Mouse (Mus musculus) G1E (cell line): ENCODE data around the gene Nxpe4. TPM values are rescaled to one million over a fixed set of nuclear protein-coding genes. Genes with fewer than 3 reads are reported as not detected.

Source experiments
- ATAC-seq: 2 replicates; pipeline ENCODE4 v1.8.0; 2016; ENCODE audit warnings: mild to moderate bottlenecking; ENCODE audit not compliant: insufficient number of reproducible peaks, poor library complexity, low FRiP score, severe bottlenecking; ENCODE audit errors: extremely low read depth
- DNase-seq: peaks from one replicate; pipeline ENCODE4 v3.0.0; 2012; ENCODE audit warnings: low spot score
- H3K27me3 ChIP-seq: 2 replicates; pipeline ENCODE4 v1.6.1; 2012; ENCODE audit warnings: mild to moderate bottlenecking, low read length, inconsistent platforms; ENCODE audit not compliant: insufficient read depth
- H3K36me3 ChIP-seq: replicated peaks from 2 replicates; pipeline ENCODE3; 2012; ENCODE audit warnings: mild to moderate bottlenecking, inconsistent platforms
- H3K4me1 ChIP-seq: 2 replicates; pipeline ENCODE4 v1.6.1; 2012; ENCODE audit warnings: low read depth, low read length, inconsistent platforms, mixed read lengths; ENCODE audit not compliant: insufficient read depth
- H3K4me3 ChIP-seq: 2 replicates; pipeline ENCODE4 v1.5.1; 2012; ENCODE audit warnings: low read depth, mild to moderate bottlenecking, inconsistent platforms, low read length, moderate library complexity, mixed read lengths
- H3K9me3 ChIP-seq: replicated peaks from 2 replicates; pipeline ENCODE4 v1.6.1; 2012; ENCODE audit warnings: inconsistent platforms
- CTCF ChIP-seq: IDR thresholded peaks from 2 replicates; pipeline ENCODE4 v1.5.1; 2012; ENCODE audit warnings: low read depth, low read length, inconsistent platforms, mixed read lengths
- GATA1 ChIP-seq: IDR thresholded peaks from 2 replicates; pipeline ENCODE4 v1.6.1; 2012; ENCODE audit warnings: borderline replicate concordance, low read length, inconsistent platforms, mixed read lengths
- GATA2 ChIP-seq: IDR thresholded peaks from 2 replicates; pipeline ENCODE4 v1.6.1; 2012; ENCODE audit warnings: low read depth, low read length, inconsistent platforms, borderline replicate concordance
- POLR2AphosphoS5 ChIP-seq: IDR thresholded peaks from 2 replicates; pipeline ENCODE4 v1.6.1; 2012; ENCODE audit warnings: low read depth, low read length, inconsistent platforms; ENCODE audit not compliant: insufficient replicate concordance
- TAL1 ChIP-seq: conservative IDR thresholded peaks from 2 replicates; pipeline ENCODE4 v1.6.1; 2012; ENCODE audit warnings: low read depth, low read length, inconsistent platforms, mixed read lengths
- polyA plus RNA-seq: library from polyadenylated mRNA; stranded (reverse); fragments of >175 nt; gene quantifications from 2 replicates; pipeline ENCODE4 v1.2.3, GENCODE M21; 2012
- total RNA-seq, 2 experiments: library from RNA; stranded (forward) in 1 of 2; stranded (reverse) in 1 of 2; fragments of 200-1000 nt in 1 of 2; fragments of >200 nt in 1 of 2; fragmentation: Nextera tagmentation in 1 of 2; gene quantifications; 2 replicates each; pipeline ENCODE4 v1.2.3; 2014 to 2017

Gene Nxpe4
- total and polyA plus RNA-seq, 3 experiments, result 5.8 to 177 (median 117) TPM

DNA sequence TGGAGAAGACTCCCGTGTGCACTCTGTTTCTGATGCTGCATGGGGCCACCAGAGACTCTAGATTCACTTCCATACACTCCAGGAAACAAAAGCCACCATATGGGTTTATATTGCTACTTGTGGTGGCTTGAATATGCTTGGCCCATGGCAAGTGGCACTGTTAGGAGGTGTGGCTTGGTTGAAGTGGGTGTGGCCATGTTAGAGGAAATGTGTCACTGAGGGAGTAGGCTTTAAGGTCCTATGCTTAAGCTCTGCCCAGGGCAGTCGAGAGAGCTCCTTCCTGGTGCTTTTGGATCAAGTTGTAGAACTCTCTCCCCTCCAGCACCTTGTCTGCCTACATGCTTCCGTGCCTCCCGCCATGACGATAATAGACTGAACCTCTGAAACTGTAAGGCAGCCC is 77.6 kb downstream of the Nxpe4 start:
- Histone ChIP-seq H3K9me3 (no peaks in the 10 kb centered on the region), H3K27me3 (peaks cover 26% of the 10 kb centered on the region; the same call in 1 of the 2 replicates), H3K4me1 (peaks cover 4% of the 10 kb centered on the region; the same call in 1 of the 2 replicates), H3K4me3 (no peak overlapping the region), H3K36me3 (no peaks in the 10 kb centered on the region)
- DNase-seq (no peak), ATAC-seq (no peak)
- TF ChIP-seq TAL1 (no peak), POLR2AphosphoS5 (no peak), GATA1 (no peak), CTCF (no peak), GATA2 (no peak)

DNA sequence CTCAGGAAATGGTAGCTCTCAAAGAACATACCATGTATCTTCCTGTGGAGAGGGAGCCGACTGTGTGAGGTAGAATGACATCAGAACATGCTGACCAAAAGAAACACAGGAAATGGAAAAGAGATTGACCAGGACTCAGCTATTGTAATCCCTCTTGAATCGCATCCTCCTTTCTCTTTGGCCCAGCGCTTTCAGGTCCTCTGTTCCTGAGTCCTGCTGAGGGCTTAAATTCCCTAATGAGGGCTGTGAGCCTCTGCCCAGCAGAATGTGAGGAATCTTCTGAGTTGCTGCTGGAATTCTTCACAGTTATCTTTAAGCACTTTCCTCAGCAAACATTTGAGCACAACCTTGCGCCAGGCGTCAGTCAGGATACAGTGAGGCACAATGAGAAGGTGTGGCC is 78.6 kb downstream of the Nxpe4 start:
- Histone ChIP-seq H3K27me3 (peaks cover 25% of the 10 kb centered on the region; the same call in 1 of the 2 replicates), H3K9me3 (no peaks in the 10 kb centered on the region), H3K4me3 (no peak overlapping the region), H3K36me3 (no peaks in the 10 kb centered on the region), H3K4me1 (peaks cover 4% of the 10 kb centered on the region; the same call in 1 of the 2 replicates)
- DNase-seq, result no peak
- no peak for ATAC-seq
- TF ChIP-seq GATA1 (no peak), GATA2 (no peak), TAL1 (no peak), CTCF (no peak), POLR2AphosphoS5 (no peak)

DNA sequence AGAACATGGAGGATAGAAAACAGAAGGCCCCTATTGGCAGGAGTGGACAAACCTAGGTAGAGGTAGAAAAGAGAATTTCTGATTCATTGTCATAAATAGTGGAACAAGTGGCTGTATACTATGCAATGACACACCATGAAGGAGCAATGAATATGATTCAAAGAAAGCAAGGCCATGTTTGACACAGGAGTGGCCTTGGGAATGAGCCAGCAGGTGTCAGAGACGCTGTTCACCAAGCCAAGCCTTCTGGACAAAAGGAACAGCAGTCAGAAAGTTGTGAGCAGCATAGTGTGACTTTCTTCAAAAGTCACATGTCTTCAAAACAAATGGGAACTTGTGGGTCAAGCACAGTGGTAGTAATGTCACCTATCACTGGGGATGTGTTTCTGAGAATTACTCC is 80.0 kb downstream of the Nxpe4 start:
- H3K27me3 ChIP-seq, result peaks cover 21% of the 10 kb centered on the region; the same call in 1 of the 2 replicates
- H3K36me3 ChIP-seq, result no peaks in the 10 kb centered on the region
- H3K4me1 ChIP-seq, result peaks cover 4% of the 10 kb centered on the region; the same call in 1 of the 2 replicates
- no peaks in the 10 kb centered on the region for H3K9me3 ChIP-seq
- no peak overlapping the region for H3K4me3 ChIP-seq
- no peak for TF ChIP-seq GATA2
- no peak for TF ChIP-seq POLR2AphosphoS5
- TF ChIP-seq CTCF, result no peak
- no peak for TF ChIP-seq TAL1
- TF ChIP-seq GATA1, result no peak
- no peak for ATAC-seq
- no peak for DNase-seq

DNA sequence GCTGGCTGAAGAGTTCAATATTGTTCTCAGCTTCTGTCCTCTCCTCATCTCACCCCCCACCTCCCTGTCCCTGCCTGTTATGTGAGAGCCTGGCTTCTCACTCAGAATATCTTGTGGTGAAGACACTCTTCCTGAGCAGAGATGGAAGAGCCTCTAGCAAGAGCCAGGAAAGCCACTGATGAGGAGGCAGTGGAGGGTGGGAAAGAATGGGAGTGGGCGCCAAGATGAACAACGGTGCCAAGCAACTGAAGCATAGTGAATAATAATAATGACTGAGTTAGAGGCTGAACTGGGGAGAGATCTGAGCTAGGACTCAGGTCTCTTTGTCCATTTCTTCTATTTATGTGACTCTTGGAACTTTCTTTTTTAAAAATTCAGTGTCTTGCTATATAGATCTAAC is 80.9 kb downstream of the Nxpe4 start:
- Histone ChIP-seq H3K4me3 (no peak overlapping the region), H3K4me1 (peaks cover 4% of the 10 kb centered on the region; the same call in 1 of the 2 replicates), H3K36me3 (no peaks in the 10 kb centered on the region), H3K27me3 (peaks cover 20% of the 10 kb centered on the region), H3K9me3 (no peaks in the 10 kb centered on the region)
- no peak for ATAC-seq
- no peak for DNase-seq
- TF ChIP-seq TAL1, result no peak
- TF ChIP-seq GATA2, result no peak
- TF ChIP-seq GATA1, result no peak
- no peak for TF ChIP-seq CTCF
- no peak for TF ChIP-seq POLR2AphosphoS5

DNA sequence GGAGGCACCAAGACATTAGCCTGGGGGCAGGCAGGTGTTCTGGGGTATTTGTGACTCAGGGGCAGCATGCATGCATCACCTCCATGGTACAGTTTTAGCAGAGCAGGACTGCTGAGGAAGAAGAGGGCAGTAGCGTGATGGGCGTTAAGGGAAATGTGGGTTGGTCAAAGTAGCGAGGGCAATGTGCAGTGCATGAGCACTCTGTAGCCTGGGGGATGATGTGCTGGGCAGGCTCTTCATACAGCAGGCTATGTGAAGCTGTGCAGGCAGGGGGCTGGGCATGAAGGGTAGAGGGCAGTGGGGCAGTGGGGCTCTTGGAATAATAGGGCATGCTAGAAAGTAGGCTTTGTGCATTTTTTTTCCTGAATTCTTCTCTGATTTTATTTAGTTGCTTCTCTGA is 82.4 kb downstream of the Nxpe4 start:
- Histone ChIP-seq H3K4me1 (no peaks in the 10 kb centered on the region), H3K36me3 (no peaks in the 10 kb centered on the region), H3K27me3 (peaks cover 21% of the 10 kb centered on the region), H3K9me3 (no peaks in the 10 kb centered on the region), H3K4me3 (no peak overlapping the region)
- DNase-seq (no peak), ATAC-seq (no peak)
- no peak for TF ChIP-seq GATA2
- no peak for TF ChIP-seq CTCF
- no peak for TF ChIP-seq TAL1
- TF ChIP-seq POLR2AphosphoS5, result no peak

DNA sequence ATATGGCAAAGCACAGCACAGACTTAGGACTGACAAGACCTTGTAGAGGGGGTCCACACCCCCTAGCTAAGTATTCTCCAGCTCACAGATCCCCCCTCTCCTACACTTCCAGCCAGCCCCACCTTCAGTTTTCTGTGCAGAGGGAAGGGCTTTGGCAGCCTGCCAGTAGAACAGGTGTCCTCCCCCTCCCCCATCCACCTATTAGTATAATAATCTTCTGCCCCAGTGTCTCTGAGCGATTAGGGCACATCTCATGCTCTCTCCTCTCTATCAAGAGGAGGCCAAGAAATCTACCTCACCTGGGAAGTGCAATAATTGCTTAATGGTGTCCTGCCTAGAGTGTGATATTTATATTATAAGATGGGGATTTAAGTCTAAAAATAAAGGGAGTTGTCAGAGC is 83.7 kb downstream of the Nxpe4 start:
- no peak for ATAC-seq
- Histone ChIP-seq H3K4me1 (no peaks in the 10 kb centered on the region), H3K27me3 (peaks cover 18% of the 10 kb centered on the region), H3K9me3 (no peaks in the 10 kb centered on the region), H3K36me3 (no peaks in the 10 kb centered on the region), H3K4me3 (no peak overlapping the region)
- no peak for DNase-seq
- TF ChIP-seq GATA2, result no peak
- TF ChIP-seq TAL1, result no peak
- no peak for TF ChIP-seq POLR2AphosphoS5
- no peak for TF ChIP-seq CTCF
- no peak for TF ChIP-seq GATA1

DNA sequence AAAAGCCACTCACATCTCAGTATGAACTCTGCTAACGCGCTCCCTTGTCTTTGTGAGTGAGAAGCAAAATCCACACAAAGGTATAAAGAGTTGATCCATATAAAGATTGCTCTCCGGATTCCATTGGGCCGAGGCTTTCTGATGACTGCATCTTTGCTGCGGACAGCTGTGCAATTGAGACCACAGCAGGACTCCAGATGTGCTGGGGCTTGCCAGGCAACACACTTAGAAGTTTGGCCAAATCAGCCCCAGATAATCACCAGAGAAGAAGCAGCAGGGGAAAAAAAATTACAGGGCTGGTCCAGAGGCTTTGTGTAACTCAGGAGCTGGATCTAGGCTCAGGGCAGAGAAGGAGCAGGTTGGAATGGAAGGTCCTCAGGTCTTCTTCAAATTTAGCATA is 85.5 kb downstream of the Nxpe4 start:
- no peaks in the 10 kb centered on the region for H3K36me3 ChIP-seq
- no peaks in the 10 kb centered on the region for H3K4me1 ChIP-seq
- no peaks in the 10 kb centered on the region for H3K9me3 ChIP-seq
- no peak overlapping the region for H3K4me3 ChIP-seq
- TF ChIP-seq POLR2AphosphoS5 (no peak), TAL1 (no peak)
- DNase-seq (no peak), ATAC-seq (no peak)
- H3K27me3 ChIP-seq, result peaks cover 18% of the 10 kb centered on the region; the same call in 1 of the 2 replicates
